Mouse (Mus musculus) E14TG2a.4 (cell line): ENCODE data around the gene Alkbh2.
A peak's percentile ranks its signal among the peaks of the same experiment; 100 is the strongest.

Experiments
- H3K27me3 ChIP-seq: 2 replicates; pipeline ENCODE4 v1.6.1; 2014; ENCODE audit warnings: low read length, control low read depth; ENCODE audit not compliant: insufficient read depth
- H3K36me3 ChIP-seq: 2 replicates; pipeline ENCODE4 v1.6.1; 2014; ENCODE audit warnings: low read length, control low read depth; ENCODE audit not compliant: insufficient read depth
- H3K4me1 ChIP-seq: replicated peaks from 2 replicates; pipeline ENCODE4 v1.6.1; 2014; ENCODE audit warnings: low read depth, low read length, control low read depth
- H3K4me3 ChIP-seq: replicated peaks from 2 replicates; pipeline ENCODE4 v1.5.1; 2014; ENCODE audit warnings: mild to moderate bottlenecking, low read length
- H3K9me3 ChIP-seq: 2 replicates; pipeline ENCODE4 v1.6.1; 2014; ENCODE audit warnings: low read length, control low read depth
- CTCF ChIP-seq: conservative IDR thresholded peaks from 2 replicates; pipeline ENCODE4 v1.5.1; 2014; ENCODE audit warnings: low read length
- NANOG ChIP-seq: IDR thresholded peaks from 2 replicates; pipeline ENCODE4 v1.6.1; 2014; ENCODE audit warnings: borderline replicate concordance, low read length, mixed read lengths
- POU5F1 ChIP-seq: IDR thresholded peaks from 2 replicates; pipeline ENCODE4 v1.6.1; 2014; ENCODE audit warnings: low read length, borderline replicate concordance

The Alkbh2 gene

DNA sequence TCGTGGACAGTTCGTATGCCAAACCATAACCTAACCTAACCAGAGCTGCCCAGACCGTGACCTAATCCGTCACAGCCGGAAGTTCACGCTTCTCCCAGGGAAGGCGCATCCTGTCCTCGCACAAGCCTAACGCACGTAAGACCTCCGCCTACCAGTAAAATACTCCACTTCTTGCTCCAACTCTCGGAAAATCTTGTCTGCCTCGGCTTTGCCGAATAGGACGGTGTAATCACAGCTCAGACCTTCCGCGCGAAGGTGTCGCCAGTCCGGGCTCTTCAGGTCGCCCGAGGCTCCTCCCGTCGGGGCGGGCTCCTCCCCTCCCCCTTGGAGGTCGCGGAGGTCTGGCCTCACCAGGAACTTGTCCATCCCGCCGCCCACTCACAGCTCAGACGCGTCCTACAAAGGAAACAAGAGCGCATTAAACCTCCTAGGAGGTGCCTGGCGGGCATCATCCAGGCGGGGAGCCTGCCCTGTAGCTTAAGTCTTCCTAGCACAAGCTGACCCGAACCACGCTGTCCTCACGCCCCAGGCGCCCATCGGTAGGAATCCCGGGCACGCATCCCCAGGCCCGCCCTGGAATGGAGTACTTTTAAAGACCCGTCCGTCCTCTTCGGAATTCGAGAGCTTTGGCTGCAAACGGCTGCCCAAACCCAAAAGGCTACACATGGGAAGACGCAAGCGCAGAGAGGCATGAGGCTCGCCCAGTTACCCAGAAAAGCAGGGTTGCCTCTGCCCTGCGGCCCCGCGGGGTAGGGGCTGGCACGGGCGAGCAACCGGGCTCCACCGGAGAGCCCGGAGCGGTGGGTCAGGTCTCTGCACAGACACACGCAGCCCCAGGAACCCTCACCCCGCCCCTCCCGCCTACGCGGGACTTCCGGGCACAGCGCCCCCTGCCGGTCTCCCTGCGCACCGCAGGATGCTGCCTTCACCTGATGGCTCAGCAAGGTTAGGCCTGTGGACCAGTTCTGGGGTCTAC lies at the start of gene Alkbh2:
Alkbh2 (minus strand) TSS at position 845 of the 976 bp plus-strand sequence.
- TF ChIP-seq NANOG (no peak), CTCF (peak; percentile 72), POU5F1 (0 out of 2 replicates have a peak, but pooled peaks have one; percentile 5)
- H3K27me3 ChIP-seq, result no peaks in the 10 kb centered on the region
- H3K4me1 ChIP-seq, result peaks cover 78% of the 10 kb centered on the region
- H3K36me3 ChIP-seq, result peaks cover 44% of the 10 kb centered on the region
- peak within 1 kb of the TSS; percentile 94 for H3K4me3 ChIP-seq
- no peaks in the 10 kb centered on the region for H3K9me3 ChIP-seq

DNA sequence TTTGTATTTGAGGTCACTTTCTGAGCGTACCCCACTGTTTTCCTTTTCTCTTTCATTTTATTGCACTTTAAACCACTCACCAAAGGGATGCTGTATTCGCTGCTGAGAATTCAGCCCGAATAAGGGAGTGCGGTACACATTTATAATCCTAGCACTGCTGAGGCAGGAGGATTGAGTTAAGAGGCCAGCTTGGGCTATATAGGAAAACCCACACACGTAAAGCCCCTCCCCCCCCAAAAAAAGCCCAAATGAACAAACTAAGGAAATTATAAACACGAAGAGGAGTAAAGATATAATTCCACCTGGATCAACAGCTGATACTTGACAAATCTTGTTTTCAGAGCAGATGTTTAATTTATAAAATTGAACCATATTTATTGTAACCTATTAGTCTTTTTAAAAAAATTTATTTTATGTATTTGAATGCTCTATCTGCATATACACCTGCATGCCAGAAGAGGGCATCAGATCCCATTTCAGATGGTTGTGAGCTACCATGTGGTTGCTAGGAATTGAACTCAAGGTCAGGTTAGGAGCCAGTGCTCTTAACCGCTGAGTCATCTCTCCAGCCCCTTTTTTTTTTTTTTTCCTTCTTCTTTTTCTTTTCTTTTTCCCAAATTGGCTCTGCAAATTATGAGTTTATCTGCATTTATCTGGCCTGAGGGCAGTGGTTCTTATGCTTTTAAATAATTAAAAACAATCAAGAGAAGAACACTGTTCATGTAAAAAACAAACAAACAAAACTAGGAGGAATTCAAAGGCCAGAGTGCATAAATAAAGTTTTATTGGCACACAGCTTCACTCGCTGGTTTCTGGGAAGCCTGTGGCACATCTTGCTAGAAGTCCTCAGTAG lies 48.8 kb upstream of the Alkbh2 start:
- Histone ChIP-seq H3K27me3 (no peaks in the 10 kb centered on the region), H3K4me1 (peaks cover 56% of the 10 kb centered on the region)

DNA sequence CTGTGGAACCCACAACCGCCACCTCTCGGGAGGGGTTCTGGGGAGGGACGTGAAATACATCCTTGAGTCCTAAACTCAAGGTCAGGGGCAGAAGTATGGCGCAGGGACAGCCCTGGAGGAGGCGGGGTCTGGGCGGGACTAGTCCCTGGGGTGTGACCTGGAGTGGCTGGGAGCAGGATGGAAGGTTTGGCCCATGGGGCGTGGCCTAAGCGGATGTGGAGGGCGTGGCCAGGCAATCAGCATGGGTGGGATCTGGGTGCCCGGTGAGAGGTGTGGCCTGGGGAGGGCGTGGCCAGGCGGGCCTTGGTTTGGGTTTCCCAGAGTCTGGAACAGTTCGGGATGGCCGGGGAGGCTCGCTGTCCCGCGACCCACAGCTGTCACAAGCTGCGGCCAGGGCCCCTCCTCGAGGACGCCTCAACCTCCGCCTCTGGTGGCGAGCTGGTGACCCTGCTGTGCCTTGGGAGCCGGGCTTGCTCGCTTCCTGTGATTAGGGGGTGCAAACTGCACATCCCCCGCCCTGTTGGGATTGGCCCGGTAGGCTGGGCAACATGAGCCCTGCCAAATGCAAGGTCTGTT lies 47.7 kb upstream of the Alkbh2 start:
- 0 out of 2 replicates have a peak, but pooled peaks have one; percentile 9 for TF ChIP-seq NANOG
- TF ChIP-seq POU5F1, result no peak
- TF ChIP-seq CTCF, result no peak
- Histone ChIP-seq H3K4me3 (peak overlapping the region; percentile 87), H3K27me3 (no peaks in the 10 kb centered on the region), H3K36me3 (no peaks in the 10 kb centered on the region), H3K9me3 (no peaks in the 10 kb centered on the region), H3K4me1 (peaks cover 56% of the 10 kb centered on the region)

More for the DNA sequence above, 48.8 kb upstream of the Alkbh2 start:
- Histone ChIP-seq H3K4me3 (peak overlapping the region; percentile 87), H3K9me3 (no peaks in the 10 kb centered on the region), H3K36me3 (no peaks in the 10 kb centered on the region)
- TF ChIP-seq CTCF (peak; percentile 44), POU5F1 (no peak), NANOG (no peak)

GRCm38 (mm10) chr5:114174639-114175038 lies 46.6 kb upstream of the Alkbh2 start:
- Histone ChIP-seq H3K27me3 (no peaks in the 10 kb centered on the region), H3K9me3 (no peaks in the 10 kb centered on the region), H3K4me3 (peak overlapping the region; percentile 87), H3K36me3 (no peaks in the 10 kb centered on the region), H3K4me1 (peaks cover 51% of the 10 kb centered on the region)
- TF ChIP-seq POU5F1, result no peak
- peak; percentile 79 for TF ChIP-seq CTCF
- TF ChIP-seq NANOG, result no peak

- Histone ChIP-seq H3K36me3 (no peaks in the 10 kb centered on the region), H3K9me3 (no peaks in the 10 kb centered on the region), H3K27me3 (no peaks in the 10 kb centered on the region), H3K4me3 (peak overlapping the region; percentile 87; the same call in 1 of the 2 replicates), H3K4me1 (peaks cover 45% of the 10 kb centered on the region)
- TF ChIP-seq CTCF (no peak), POU5F1 (no peak), NANOG (no peak)
Measured at GRCm38 (mm10) chr5:114173877-114174581, 46.0 kb upstream of the Alkbh2 start.

GRCm38 (mm10) chr5:114173458-114173857 lies 45.4 kb upstream of the Alkbh2 start:
- Histone ChIP-seq H3K4me3 (no peak overlapping the region), H3K27me3 (no peaks in the 10 kb centered on the region), H3K4me1 (peaks cover 40% of the 10 kb centered on the region), H3K36me3 (no peaks in the 10 kb centered on the region), H3K9me3 (no peaks in the 10 kb centered on the region)
- peak; percentile 43 for TF ChIP-seq CTCF
- TF ChIP-seq POU5F1, result no peak

DNA sequence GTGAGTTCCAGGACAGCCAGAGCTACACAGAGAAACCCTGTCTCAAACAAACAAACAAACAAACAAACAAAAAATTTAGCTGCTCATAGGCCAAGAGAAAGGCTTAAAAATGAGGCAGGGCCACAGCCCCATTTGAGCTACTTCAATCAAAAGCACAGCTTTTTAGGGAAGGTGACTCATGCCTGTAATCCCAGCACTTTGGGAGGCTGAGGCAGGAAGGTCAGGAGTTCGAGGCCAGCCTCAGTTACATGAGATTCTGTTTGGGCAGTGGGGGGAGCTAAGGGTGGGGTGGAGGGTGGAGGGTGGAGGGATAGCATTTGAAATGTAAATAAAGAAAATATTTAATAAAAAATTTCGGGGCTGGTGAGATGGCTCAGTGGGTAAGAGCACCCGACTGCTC lies 44.9 kb upstream of the Alkbh2 start:
- H3K36me3 ChIP-seq, result no peaks in the 10 kb centered on the region
- H3K9me3 ChIP-seq, result no peaks in the 10 kb centered on the region
- TF ChIP-seq NANOG (no peak), POU5F1 (no peak), CTCF (no peak)
- peaks cover 41% of the 10 kb centered on the region for H3K4me1 ChIP-seq
- no peaks in the 10 kb centered on the region for H3K27me3 ChIP-seq
- H3K4me3 ChIP-seq, result no peak overlapping the region
